Mouse (Mus musculus) midbrain, embryonic 14.5 days (tissue): ENCODE measurements around the gene Mthfs. TPM values are rescaled to one million over a fixed set of nuclear protein-coding genes. Genes with fewer than 3 reads are reported as not detected.

ENCODE experiments used
- ATAC-seq: fragments of 200-750 bp; cut with Nextera tagmentation; 2 replicates; pipeline ENCODE4 v1.8.0; 2017; ENCODE audit warnings: moderate number of reproducible peaks, moderate library complexity; ENCODE audit not compliant: low FRiP score, low TSS enrichment
- DNase-seq: peaks from one replicate; pipeline ENCODE4 v3.0.0-alpha.2; 2015
- H3K27ac ChIP-seq: fragments of 300-500 bp; sonication (generic); replicated peaks from 2 replicates; pipeline ENCODE4 v1.5.1; 2014; ENCODE audit warnings: mild to moderate bottlenecking, low read depth, low read length, moderate library complexity
- H3K27me3 ChIP-seq: fragments of 300-500 bp; sonication (generic); 2 replicates; pipeline ENCODE4 v1.6.1; 2014; ENCODE audit warnings: low read length, control low read depth, mixed read lengths; ENCODE audit not compliant: control insufficient read depth, insufficient read depth
- H3K36me3 ChIP-seq: fragments of 300-500 bp; sonication (generic); 2 replicates; pipeline ENCODE4 v1.6.1; 2014; ENCODE audit warnings: low read length, control low read depth; ENCODE audit not compliant: control insufficient read depth, insufficient read depth
- H3K4me1 ChIP-seq: fragments of 300-500 bp; sonication (generic); 2 replicates; pipeline ENCODE4 v1.6.1; 2014; ENCODE audit warnings: mild to moderate bottlenecking, antibody characterized with exemption, low read length, control low read depth; ENCODE audit not compliant: control insufficient read depth, insufficient read depth
- H3K4me2 ChIP-seq: fragments of 300-500 bp; sonication (generic); 2 replicates; pipeline ENCODE4 v1.6.1; 2014; ENCODE audit warnings: mild to moderate bottlenecking, low read length, moderate library complexity
- H3K4me3 ChIP-seq: fragments of 300-500 bp; sonication (generic); replicated peaks from 2 replicates; pipeline ENCODE4 v1.5.1; 2014; ENCODE audit warnings: low read depth, low read length
- H3K9ac ChIP-seq: fragments of 300-500 bp; sonication (generic); replicated peaks from 2 replicates; pipeline ENCODE4 v1.6.1; 2014; ENCODE audit warnings: mild to moderate bottlenecking, low read length, moderate library complexity
- H3K9me3 ChIP-seq: fragments of 300-500 bp; sonication (generic); 2 replicates; pipeline ENCODE4 v1.6.1; 2016; ENCODE audit warnings: low read length, control low read depth, mixed read lengths; ENCODE audit not compliant: control insufficient read depth
- WGBS: fragments of 180-500 bp; shearing (Covaris S2); extraction: QIAGEN DNeasy Blood & Tissue Kit; methylation state at CpG from one replicate; pipeline ENCODE4 v1.1.7; 2014; 5-methylcytosine and 5-hydroxymethylcytosine counted together
- polyA plus RNA-seq: library from polyadenylated mRNA; unstranded; fragments of >200 nt; fragmentation: Nextera tagmentation; extraction: Ambion mirVana; gene quantifications from 2 replicates; pipeline ENCODE4 v1.2.1, GENCODE M21; 2014

Gene Mthfs
- polyA plus RNA-seq, 1 experiment from 2014 or later, result 10.4 TPM

DNA sequence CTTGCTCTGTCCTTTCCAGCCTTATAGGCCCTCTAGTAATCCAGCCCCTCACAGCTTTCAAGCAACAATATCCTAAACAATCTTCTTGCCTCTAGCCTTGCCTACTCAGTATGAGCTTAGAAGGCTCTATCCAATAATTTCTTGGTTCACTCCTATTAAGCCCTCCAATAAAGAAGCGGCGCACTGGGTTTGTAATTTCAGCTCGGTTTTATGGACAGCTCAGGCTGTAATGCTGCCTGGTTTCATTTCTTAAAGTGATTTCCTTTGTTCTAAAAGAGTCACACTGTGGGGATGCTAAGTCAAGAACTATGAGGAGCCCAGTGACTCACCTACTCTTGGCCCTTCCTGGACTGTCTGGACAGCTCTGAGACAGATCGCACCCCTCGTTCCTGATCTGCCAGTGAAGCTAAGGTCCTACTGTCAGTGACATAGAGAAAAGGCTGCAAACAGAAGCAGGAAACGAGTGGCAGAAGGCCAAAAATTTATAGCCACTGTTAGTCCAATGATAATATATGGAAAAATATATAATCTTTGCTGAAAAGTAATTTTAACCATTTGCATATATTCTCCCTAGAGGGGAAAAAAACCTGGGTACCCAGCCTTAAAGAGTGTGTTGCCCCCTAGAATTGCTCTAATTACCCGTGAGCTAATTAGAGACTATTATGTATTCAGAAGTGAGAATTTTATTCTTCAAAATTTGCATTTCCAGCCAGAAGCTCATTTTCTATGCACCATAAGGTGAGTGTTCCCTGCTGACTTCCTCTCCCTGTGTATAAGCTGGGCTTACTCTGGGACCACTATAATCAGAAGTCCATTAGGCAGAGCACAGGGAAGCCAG is 98.1 kb downstream of the Mthfs start:
- H3K4me2 ChIP-seq, result no peak overlapping the region
- DNase-seq (no peak), ATAC-seq (no peak)
- H3K27ac ChIP-seq, result no peak overlapping the region
- no peaks in the 10 kb centered on the region for H3K27me3 ChIP-seq
- no peak overlapping the region for H3K9ac ChIP-seq
- H3K4me3 ChIP-seq, result no peak overlapping the region
- no peaks in the 10 kb centered on the region for H3K4me1 ChIP-seq
- WGBS, result 84% methylated on average over 7 of the region's 7 CpGs
- no peaks in the 10 kb centered on the region for H3K36me3 ChIP-seq
- no peaks in the 10 kb centered on the region for H3K9me3 ChIP-seq

DNA sequence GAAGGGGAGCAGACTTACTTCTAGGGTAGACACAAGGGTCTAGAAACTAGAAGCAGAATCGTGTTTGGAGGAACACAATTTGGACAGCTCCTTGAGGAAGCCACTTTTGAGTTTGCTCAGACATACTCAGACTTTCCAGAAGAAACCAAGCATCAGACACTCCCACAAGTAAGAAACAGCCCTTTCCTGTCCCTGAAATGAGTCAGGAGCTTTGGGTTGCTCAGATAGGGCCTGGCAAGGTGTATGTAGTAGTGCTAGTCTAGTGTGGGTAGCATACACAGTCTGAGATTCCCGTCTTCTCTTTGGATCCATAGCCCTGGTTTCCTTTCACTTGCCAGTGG is 98.7 kb downstream of the Mthfs start:
- Histone ChIP-seq H3K36me3 (no peaks in the 10 kb centered on the region), H3K27ac (no peak overlapping the region), H3K4me1 (no peaks in the 10 kb centered on the region), H3K9ac (no peak overlapping the region), H3K4me3 (no peak overlapping the region), H3K4me2 (no peak overlapping the region), H3K27me3 (no peaks in the 10 kb centered on the region), H3K9me3 (no peaks in the 10 kb centered on the region)
- ATAC-seq, result no peak
- WGBS, result 91% methylated on average over 2 of the region's 2 CpGs
- DNase-seq, result no peak

DNA sequence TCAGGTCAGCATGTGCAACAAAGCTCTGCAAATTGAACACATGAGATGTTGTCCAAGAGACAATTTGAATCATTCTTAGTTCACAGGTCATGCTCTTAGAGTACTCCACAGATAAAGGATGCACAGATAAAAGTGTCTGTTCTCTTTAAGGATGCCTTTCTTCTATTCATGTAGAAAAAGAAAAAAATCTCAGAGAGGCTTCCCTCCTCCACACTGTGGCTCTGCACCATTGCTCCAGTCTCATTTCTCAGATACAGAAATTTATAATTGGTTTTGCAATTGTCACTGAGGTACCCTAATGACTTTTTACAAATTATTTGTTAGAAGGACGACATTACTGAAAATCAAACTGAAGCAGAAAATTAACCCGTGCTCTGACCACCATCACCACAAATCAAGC is 101.2 kb downstream of the Mthfs start:
- ATAC-seq, result no peak
- Histone ChIP-seq H3K27me3 (no peaks in the 10 kb centered on the region), H3K4me2 (no peak overlapping the region), H3K4me1 (no peaks in the 10 kb centered on the region), H3K4me3 (no peak overlapping the region), H3K9me3 (no peaks in the 10 kb centered on the region), H3K36me3 (no peaks in the 10 kb centered on the region), H3K9ac (no peak overlapping the region), H3K27ac (no peak overlapping the region)
- 88% methylated on average over 2 of the region's 2 CpGs for WGBS
- no peak for DNase-seq

DNA sequence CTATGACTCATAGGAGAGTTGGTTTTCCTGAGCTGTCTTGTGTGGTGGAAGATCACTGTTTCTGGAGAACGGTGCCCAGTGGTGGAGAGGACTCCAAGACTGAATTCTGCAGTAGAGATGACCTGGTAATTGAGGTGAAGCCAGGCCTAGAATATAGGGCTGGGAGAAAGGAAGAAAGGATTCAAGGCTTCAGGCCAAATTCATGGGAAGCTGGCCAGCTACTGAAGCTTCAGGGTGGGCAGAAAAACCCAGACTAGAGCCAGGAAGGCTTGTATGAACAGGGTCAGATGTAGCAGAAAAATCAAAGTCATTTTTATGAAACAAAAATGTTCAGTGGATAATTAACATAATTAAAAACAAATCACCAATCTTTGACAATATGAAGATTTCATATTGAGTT is 163.3 kb downstream of the Mthfs start:
- Histone ChIP-seq H3K4me2 (no peak overlapping the region), H3K27me3 (no peaks in the 10 kb centered on the region), H3K4me3 (no peak overlapping the region), H3K27ac (no peak overlapping the region), H3K4me1 (no peaks in the 10 kb centered on the region), H3K36me3 (no peaks in the 10 kb centered on the region), H3K9me3 (no peaks in the 10 kb centered on the region), H3K9ac (no peak overlapping the region)
- DNase-seq (no peak), ATAC-seq (no peak)
- WGBS, result 78% methylated on average over 1 of the region's 1 CpGs

DNA sequence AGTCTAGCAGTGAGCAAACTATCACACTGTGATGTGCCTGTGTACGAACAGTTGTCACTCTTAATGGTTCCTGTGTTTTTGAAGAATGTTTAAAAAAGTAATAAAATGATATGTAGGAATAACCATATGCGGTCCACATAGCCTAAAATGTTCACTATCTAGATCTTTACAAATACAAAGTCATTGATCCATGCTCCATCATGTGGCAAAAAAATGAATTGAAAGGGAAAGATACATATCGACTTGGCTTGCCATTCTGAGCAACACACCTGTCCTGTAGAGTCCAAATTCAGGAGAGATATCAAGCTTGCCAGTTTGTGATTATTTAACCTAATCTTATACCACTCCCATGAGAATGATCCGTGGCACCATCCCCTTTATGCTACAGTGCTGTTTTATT is 164.2 kb downstream of the Mthfs start:
- Histone ChIP-seq H3K9me3 (no peaks in the 10 kb centered on the region), H3K4me2 (no peak overlapping the region), H3K27me3 (no peaks in the 10 kb centered on the region), H3K9ac (no peak overlapping the region), H3K27ac (no peak overlapping the region), H3K36me3 (no peaks in the 10 kb centered on the region), H3K4me3 (no peak overlapping the region), H3K4me1 (no peaks in the 10 kb centered on the region)
- WGBS, result 85% methylated on average over 4 of the region's 4 CpGs
- ATAC-seq (no peak), DNase-seq (no peak)

DNA sequence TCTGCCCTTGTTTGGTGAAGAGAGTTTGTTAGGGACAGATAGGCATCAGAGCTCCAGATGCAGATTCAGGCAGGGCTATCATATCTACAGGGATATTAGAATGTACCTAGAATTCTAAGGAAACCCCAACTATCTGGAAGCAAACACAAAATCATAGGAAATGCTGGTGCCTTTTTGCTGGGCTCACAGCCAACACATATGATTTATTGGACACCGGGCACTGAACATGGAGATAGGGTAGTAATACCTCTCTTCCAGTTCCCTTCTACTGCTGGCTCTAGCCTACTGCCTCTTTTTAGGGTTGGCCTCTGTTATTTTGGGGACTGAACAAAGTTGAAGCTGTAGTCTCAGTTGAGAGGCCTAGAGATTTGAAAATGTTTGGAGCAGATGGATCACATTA is 192.6 kb downstream of the Mthfs start:
- Histone ChIP-seq H3K9ac (no peak overlapping the region), H3K9me3 (no peaks in the 10 kb centered on the region), H3K4me1 (no peaks in the 10 kb centered on the region), H3K4me2 (no peak overlapping the region), H3K36me3 (no peaks in the 10 kb centered on the region), H3K4me3 (no peak overlapping the region), H3K27ac (no peak overlapping the region), H3K27me3 (no peaks in the 10 kb centered on the region)
- ATAC-seq, result no peak
- WGBS, result 94% methylated on average over 1 of the region's 1 CpGs
- DNase-seq, result no peak

Other genes starting within 250 kb of the Mthfs start
- gene Trim43b, start 117.8 kb upstream of the Mthfs start, polyA plus RNA-seq, result not detected in 2 replicates
- gene Bcl2a1b, start 11.5 kb upstream of the Mthfs start, polyA plus RNA-seq, result 0.55 and 1.9 TPM in 2 replicates
- gene Gm29094, start 11.3 kb upstream of the Mthfs start, polyA plus RNA-seq, result 0.43 and 0.76 TPM in 2 replicates